Mouse (Mus musculus) neural tube, embryonic 13.5 days (tissue): ENCODE measurements at regions not wholly inside any gene's neighbourhood (a gene's known extent, or its start where the extent isn't known, plus 50 kb on each side); places are given as distances from the start of the nearest gene placed in this dataset.

Source experiments
- ATAC-seq: fragments of 200-750 bp; cut with Nextera tagmentation; 2 replicates; pipeline ENCODE4 v1.8.0; 2017; ENCODE audit warnings: low read depth, mild to moderate bottlenecking, moderate TSS enrichment, moderate library complexity
- H3K27ac ChIP-seq: fragments of 300-500 bp; sonication (generic); replicated peaks from 2 replicates; pipeline ENCODE4 v1.5.1; 2015; ENCODE audit warnings: moderate library complexity, mild to moderate bottlenecking, inconsistent platforms
- H3K27me3 ChIP-seq: fragments of 300-500 bp; sonication (generic); 2 replicates; pipeline ENCODE4 v1.6.1; 2015; ENCODE audit warnings: mild to moderate bottlenecking, inconsistent platforms
- H3K36me3 ChIP-seq: fragments of 300-500 bp; sonication (generic); 2 replicates; pipeline ENCODE4 v1.6.1; 2015; ENCODE audit warnings: mild to moderate bottlenecking, inconsistent platforms
- H3K4me1 ChIP-seq: fragments of 300-500 bp; sonication (generic); replicated peaks from 2 replicates; pipeline ENCODE4 v1.6.1; 2015; ENCODE audit warnings: inconsistent platforms
- H3K4me2 ChIP-seq: fragments of 300-500 bp; sonication (generic); 2 replicates; pipeline ENCODE4 v1.6.1; 2015; ENCODE audit warnings: inconsistent platforms, mild to moderate bottlenecking, moderate library complexity
- H3K4me3 ChIP-seq: fragments of 300-500 bp; sonication (generic); 2 replicates; pipeline ENCODE4 v1.5.1; 2015; ENCODE audit warnings: mild to moderate bottlenecking, inconsistent platforms
- H3K9ac ChIP-seq: fragments of 300-500 bp; sonication (generic); 2 replicates; pipeline ENCODE4 v1.6.1; 2015; ENCODE audit warnings: moderate library complexity, mild to moderate bottlenecking, inconsistent platforms
- H3K9me3 ChIP-seq: fragments of 300-500 bp; sonication (generic); 2 replicates; pipeline ENCODE4 v1.6.1; 2016; ENCODE audit warnings: inconsistent platforms
- WGBS: fragments of 180-500 bp; shearing (Covaris S2); methylation state at CpG from one replicate; pipeline ENCODE4 v1.1.7; 2015; 5-methylcytosine and 5-hydroxymethylcytosine counted together

DNA sequence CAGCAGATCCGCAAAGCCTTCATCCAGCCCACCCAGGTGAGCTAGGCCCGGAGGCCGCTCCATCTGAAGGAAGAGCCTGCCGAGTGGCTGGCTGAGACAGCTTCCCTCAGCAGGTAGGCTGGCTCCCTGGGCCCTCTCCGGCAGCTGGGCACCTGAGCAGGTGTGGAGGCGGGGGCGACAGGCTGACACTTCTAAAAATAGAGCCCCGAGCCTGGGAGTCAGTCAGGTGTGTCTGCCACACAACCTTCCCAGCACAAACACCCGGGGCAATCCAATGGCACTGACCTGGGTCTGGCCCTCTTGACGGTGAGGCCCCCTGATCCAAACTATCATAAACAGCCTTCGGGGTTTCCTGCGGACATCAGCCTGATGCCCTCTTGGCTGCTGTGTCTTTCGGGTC lies 58.5 kb downstream of the Zfp36l2 start:
- Histone ChIP-seq H3K27me3 (no peaks in the 10 kb centered on the region), H3K4me2 (no peak overlapping the region), H3K9ac (no peak overlapping the region), H3K9me3 (no peaks in the 10 kb centered on the region), H3K4me3 (no peak overlapping the region), H3K36me3 (no peaks in the 10 kb centered on the region), H3K27ac (no peak overlapping the region), H3K4me1 (no peaks in the 10 kb centered on the region)
- no peak for ATAC-seq
- 77% methylated on average over 13 of the region's 13 CpGs for WGBS

DNA sequence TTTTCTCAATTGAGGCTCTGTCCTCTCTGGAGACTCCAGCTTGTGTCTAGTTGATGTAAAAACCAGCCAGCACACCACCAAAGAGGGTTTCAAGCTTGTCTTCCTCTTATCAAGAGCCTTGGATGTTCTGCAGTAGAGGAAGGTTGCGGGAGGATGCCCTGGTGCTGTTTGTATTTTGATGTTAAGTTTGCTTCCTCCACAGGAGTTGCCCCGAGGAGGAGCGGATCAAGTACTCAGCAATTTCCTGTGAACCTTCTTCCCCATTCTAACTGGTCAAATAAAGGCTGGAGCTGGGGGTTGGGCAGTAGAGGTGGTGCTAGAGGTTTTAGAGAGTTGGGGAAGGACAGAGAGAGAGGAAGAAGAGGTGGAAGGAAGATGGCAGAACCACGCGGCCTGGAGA lies 59.5 kb downstream of the Zfp36l2 start:
- Histone ChIP-seq H3K27ac (no peak overlapping the region), H3K36me3 (no peaks in the 10 kb centered on the region), H3K4me2 (no peak overlapping the region), H3K4me1 (no peaks in the 10 kb centered on the region), H3K27me3 (no peaks in the 10 kb centered on the region), H3K4me3 (no peak overlapping the region), H3K9me3 (no peaks in the 10 kb centered on the region), H3K9ac (no peak overlapping the region)
- no peak for ATAC-seq
- WGBS: 88% methylated on average over 5 of the region's 5 CpGs

DNA sequence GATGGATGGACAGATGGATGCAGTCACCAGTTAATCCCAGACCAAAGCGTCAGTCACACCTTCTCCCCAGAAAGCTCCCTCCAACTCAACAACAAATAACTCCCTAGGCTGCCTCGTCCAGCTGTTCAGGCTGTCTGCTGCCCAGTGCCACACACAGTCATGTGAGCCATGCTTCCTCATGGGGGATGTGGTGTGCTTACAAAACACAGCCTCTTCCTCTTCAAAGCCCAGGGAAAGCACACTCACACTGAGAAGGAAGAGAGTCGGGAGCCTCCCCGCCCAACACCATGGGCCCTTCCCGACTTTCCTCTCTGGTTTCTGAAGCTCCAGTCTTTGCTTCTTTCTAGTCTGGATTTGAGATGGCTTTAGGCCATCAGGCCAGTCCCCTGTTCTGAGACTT lies 61.6 kb downstream of the Zfp36l2 start:
- ATAC-seq: no peak
- no peaks in the 10 kb centered on the region for H3K36me3 ChIP-seq
- H3K4me1 ChIP-seq: no peaks in the 10 kb centered on the region
- H3K4me3 ChIP-seq: no peak overlapping the region
- H3K27ac ChIP-seq: no peak overlapping the region
- WGBS: 76% methylated on average over 5 of the region's 5 CpGs
- no peak overlapping the region for H3K9ac ChIP-seq
- H3K9me3 ChIP-seq: no peaks in the 10 kb centered on the region
- H3K27me3 ChIP-seq: no peaks in the 10 kb centered on the region
- no peak overlapping the region for H3K4me2 ChIP-seq

DNA sequence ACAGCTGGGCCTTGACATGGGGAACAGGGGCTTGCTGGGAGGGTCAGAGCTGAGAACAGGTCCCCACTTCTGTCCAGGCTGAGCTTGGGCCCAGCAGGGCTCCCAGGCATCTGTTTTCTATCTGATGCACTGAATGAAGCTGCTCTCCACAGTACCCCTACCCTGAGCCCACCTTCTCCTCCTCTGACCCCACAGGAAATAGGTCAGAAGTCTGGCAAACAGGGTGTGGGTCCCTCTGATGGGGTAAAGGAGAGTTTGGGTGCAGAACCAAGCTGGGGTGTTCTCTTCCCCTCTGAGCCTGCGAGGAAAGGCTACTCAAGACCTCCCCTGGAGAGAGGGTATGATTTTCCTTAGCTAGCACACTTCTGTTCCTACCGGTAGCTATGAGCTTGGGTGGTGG lies 64.6 kb downstream of the Zfp36l2 start:
- H3K36me3 ChIP-seq: no peaks in the 10 kb centered on the region
- no peak overlapping the region for H3K4me3 ChIP-seq
- WGBS: 81% methylated on average over 2 of the region's 2 CpGs
- ATAC-seq: no peak
- H3K4me2 ChIP-seq: no peak overlapping the region
- no peaks in the 10 kb centered on the region for H3K27me3 ChIP-seq
- H3K4me1 ChIP-seq: no peaks in the 10 kb centered on the region
- H3K27ac ChIP-seq: no peak overlapping the region
- no peaks in the 10 kb centered on the region for H3K9me3 ChIP-seq
- no peak overlapping the region for H3K9ac ChIP-seq

DNA sequence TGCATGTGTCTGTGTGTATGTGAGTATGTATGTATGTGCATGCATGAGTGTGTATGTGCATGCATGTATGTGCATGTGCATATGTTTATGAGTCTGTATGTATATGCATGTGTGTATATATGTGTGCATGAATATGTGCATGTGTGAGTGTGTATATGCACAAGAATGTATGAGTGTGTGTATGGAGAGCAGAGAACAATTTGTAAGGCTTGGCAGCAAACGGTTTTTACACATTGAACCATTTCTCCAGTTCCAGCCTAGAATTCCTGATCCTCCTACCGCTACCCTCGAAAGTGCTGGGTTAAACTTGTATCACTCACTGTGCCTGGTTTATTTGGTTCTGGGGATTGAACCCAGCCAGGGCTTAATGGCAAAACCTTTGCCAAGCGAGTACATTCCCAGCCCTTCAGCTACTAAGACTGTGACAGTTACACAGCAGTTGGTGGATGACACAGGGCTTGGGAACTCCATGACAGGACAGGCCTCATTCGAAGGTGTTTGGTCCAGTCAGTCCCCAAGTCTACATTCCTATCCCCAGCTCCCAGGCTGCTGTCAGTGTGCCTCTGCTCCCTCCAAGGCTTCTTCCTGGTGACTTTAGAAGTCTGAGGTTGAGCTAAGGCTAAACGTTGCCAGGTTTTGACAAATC lies 65.1 kb downstream of the Zfp36l2 start:
- no peaks in the 10 kb centered on the region for H3K4me1 ChIP-seq
- H3K36me3 ChIP-seq: no peaks in the 10 kb centered on the region
- H3K4me3 ChIP-seq: no peak overlapping the region
- no peaks in the 10 kb centered on the region for H3K9me3 ChIP-seq
- H3K27ac ChIP-seq: no peak overlapping the region
- no peaks in the 10 kb centered on the region for H3K27me3 ChIP-seq
- no peak for ATAC-seq
- WGBS: 82% methylated on average over 6 of the region's 6 CpGs
- H3K9ac ChIP-seq: no peak overlapping the region
- no peak overlapping the region for H3K4me2 ChIP-seq

DNA sequence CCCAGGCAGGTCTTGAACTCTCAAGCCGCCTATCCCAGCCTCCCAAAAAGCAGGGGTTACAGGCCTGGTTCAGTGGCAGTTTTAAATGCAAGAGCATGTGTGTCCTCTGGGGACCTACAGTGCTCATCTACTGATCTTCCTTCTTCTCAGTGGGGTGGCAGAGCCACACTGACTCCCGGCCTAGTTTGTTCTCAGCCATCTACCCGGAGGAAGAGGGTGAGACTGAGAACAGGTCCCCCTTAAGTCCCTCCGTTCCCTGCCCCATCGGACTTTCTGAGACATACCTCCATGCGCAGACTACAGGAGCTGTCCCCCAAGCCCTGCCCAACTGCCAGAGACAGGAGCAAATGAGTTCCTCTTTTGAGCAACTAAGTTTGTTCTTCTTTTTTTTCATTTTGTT lies 66.5 kb downstream of the Zfp36l2 start:
- 78% methylated on average over 6 of the region's 6 CpGs for WGBS
- no peaks in the 10 kb centered on the region for H3K9me3 ChIP-seq
- H3K4me2 ChIP-seq: no peak overlapping the region
- H3K27ac ChIP-seq: no peak overlapping the region
- 0 out of 2 replicates have a peak, but pooled peaks cover under 1% of the 10 kb centered on the region for H3K4me1 ChIP-seq
- no peaks in the 10 kb centered on the region for H3K36me3 ChIP-seq
- no peak for ATAC-seq
- H3K27me3 ChIP-seq: no peaks in the 10 kb centered on the region
- H3K4me3 ChIP-seq: no peak overlapping the region
- no peak overlapping the region for H3K9ac ChIP-seq

DNA sequence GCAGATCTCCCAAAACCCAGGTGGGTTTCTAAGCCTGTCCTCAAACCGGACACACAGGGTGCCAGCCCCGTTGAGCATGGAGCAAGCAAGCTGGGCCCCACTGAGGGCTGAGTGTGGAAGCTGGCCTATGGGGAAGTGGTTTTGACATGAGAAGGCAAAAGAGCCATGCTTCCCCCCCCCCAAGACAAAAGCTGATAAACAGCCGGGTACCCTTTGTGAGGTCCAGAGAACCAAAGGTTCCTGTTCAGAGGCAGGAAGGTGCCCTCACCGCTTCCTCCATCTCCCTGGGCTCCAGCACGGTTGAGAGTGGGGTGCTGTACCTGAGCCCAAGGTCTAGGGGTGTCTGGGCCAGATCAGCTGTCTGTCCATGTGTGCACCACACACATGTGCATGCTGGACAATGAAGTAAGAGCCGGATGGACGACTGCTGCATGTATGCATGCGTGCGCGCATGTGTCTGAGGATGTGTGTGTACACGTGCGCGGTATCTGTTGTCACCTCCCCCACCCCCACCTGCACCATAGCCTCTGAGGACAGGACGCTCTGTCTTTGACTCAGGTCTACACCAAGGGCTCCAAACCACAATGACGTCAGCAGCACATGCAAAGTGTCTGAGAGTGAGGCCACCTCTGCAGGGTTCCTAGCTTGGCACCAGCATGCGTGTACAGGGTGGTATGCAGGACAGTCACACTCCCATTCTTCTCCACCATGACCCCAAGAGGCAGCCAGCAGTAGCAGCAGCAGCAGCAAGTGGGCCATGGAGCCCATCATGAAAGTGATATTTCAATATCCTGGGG lies 68.3 kb downstream of the Zfp36l2 start:
- H3K9ac ChIP-seq: no peak overlapping the region
- no peaks in the 10 kb centered on the region for H3K27me3 ChIP-seq
- no peak overlapping the region for H3K4me3 ChIP-seq
- H3K9me3 ChIP-seq: no peaks in the 10 kb centered on the region
- no peak for ATAC-seq
- H3K27ac ChIP-seq: no peak overlapping the region
- no peaks in the 10 kb centered on the region for H3K36me3 ChIP-seq
- H3K4me1 ChIP-seq: peaks cover 6% of the 10 kb centered on the region; the same call in 1 of the 2 replicates
- H3K4me2 ChIP-seq: no peak overlapping the region
- 92% methylated on average over 16 of the region's 16 CpGs for WGBS

DNA sequence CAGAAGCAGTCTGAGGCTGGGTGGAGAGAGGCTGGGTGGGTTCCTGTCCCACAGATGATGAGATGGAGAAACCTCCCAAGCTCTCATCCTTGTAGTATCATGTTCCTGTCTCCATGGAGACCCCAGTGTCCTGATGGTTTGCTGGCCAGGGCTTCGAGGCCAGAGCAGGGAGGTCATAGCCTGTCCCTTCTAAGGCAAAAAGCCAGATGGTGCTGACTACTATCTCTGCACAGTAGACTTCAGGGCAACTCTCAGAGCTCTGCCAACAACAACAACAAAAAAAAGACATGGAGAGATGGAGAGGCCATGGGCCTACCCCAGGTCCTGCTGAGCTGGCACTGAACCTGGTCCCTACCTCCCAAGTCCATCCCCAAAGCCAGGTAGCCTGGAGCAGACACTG lies 69.0 kb downstream of the Zfp36l2 start:
- H3K4me3 ChIP-seq: no peak overlapping the region
- H3K9me3 ChIP-seq: no peaks in the 10 kb centered on the region
- peaks cover 6% of the 10 kb centered on the region; the same call in 1 of the 2 replicates for H3K4me1 ChIP-seq
- 46% methylated on average over 1 of the region's 1 CpGs for WGBS
- ATAC-seq: no peak
- H3K27ac ChIP-seq: no peak overlapping the region
- H3K9ac ChIP-seq: no peak overlapping the region
- H3K27me3 ChIP-seq: no peaks in the 10 kb centered on the region
- H3K36me3 ChIP-seq: no peaks in the 10 kb centered on the region
- no peak overlapping the region for H3K4me2 ChIP-seq

DNA sequence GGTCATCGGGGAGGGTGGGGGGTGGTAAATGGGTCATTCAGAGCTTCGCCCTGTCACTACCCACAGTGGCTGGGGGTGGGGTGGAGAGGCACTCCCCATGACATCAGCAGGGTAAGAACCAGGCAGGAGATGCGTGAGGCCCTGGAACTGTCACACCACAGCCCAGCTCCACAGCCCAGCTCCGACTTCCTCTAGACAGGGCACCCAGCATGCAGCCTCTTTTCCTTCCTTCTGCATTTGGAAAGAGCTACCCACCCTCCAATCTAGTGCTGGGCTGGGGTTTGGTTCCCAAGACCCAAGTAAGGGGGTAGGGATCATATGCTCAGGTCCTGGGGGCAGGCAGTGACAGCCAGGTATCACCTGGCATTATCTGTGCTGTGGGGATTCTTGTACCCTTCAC lies 69.5 kb downstream of the Zfp36l2 start:
- Histone ChIP-seq H3K4me1 (peaks cover 6% of the 10 kb centered on the region; the same call in 1 of the 2 replicates), H3K9me3 (no peaks in the 10 kb centered on the region), H3K36me3 (no peaks in the 10 kb centered on the region), H3K4me3 (no peak overlapping the region), H3K27me3 (no peaks in the 10 kb centered on the region), H3K9ac (no peak overlapping the region), H3K27ac (no peak overlapping the region), H3K4me2 (no peak overlapping the region)
- ATAC-seq: no peak
- 80% methylated on average over 4 of the region's 4 CpGs for WGBS

DNA sequence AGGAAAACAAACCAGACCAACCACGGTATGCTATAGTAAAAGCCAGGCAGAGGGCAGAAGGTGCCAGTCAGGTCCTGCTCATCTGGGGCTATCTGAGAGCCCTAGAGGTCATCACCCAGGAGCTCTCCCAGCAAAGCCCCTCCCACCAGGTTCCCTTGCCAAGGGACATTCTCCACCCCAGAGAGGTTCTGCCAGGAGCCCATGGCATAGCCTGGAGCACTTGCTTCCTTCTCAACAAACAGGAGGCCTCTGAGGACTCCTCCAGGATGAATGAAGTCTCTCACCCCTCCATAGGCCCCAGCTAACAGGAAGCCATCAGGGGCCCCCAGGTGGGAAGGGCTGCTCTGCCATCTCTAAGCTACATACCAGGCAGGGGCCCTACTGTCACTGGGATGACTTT lies 70.0 kb downstream of the Zfp36l2 start:
- 83% methylated on average over 1 of the region's 1 CpGs for WGBS
- no peak overlapping the region for H3K9ac ChIP-seq
- no peak overlapping the region for H3K27ac ChIP-seq
- H3K4me1 ChIP-seq: peaks cover 7% of the 10 kb centered on the region; the same call in 1 of the 2 replicates
- no peaks in the 10 kb centered on the region for H3K27me3 ChIP-seq
- no peak overlapping the region for H3K4me3 ChIP-seq
- no peaks in the 10 kb centered on the region for H3K9me3 ChIP-seq
- no peak overlapping the region for H3K4me2 ChIP-seq
- ATAC-seq: no peak
- no peaks in the 10 kb centered on the region for H3K36me3 ChIP-seq

DNA sequence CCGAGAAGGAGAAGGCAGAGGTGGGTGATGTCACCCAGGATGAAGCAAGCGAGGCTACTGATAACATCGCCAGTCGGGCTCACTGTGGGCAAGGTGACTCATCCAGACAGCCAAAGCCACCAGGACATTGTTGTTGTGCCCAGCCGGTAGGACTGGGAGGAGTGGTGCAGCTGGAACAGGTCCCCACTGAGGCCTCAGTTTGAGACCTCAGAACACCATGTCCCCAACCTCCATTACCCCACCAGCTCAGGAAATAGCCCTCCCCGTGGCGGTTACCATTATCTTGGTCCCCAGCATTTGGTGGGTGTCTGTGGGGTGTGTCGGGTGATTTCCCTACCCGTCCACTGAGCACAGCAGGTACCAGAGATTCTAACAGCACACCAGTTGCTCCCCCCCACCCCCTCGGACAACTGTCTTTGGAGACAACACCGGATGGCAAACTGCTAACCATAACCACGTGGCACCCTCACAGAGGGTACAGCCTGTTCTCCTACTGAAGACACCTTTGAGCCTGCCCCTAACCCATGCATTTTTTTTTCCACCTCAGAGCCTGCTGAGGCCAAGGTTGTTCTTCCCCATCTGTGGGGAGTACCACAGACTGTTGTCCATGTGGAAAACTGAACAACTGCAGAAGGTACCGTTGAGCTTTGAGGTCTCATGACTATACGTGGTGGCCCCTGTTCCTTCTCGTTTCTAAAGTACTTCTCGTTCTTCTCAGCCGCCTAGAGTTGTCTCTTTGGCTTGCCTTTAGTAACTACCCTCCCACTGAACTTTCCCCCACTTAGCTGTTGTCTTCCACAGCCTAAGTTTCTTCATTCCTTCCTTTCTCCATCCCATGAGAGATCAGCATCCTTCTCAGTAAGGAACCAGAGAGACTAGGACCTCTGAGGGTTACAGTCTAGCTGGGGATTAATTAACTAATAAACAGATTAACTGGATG lies 71.1 kb downstream of the Zfp36l2 start:
- no peak overlapping the region for H3K27ac ChIP-seq
- no peak overlapping the region for H3K4me3 ChIP-seq

DNA sequence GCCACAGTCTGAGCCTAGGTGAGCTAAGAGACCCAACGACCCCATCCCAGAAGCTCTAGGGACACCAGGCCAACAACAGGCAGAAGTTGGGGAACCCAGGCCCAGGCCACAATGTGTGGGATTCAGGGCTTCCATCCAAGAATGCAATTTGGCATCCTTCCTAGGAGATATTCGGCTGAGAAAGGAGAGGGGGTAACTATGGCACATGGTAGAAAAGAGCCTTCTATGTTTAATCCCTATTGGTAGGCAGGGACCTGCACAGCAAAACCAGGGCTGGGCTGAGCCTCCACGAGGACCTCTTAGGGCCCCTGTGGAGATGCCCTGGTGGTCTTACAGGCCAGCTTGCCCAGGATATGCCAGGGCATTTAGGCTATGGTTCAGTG lies 71.8 kb downstream of the Zfp36l2 start:
- Histone ChIP-seq H3K9me3 (no peaks in the 10 kb centered on the region), H3K27me3 (no peaks in the 10 kb centered on the region), H3K4me2 (no peak overlapping the region), H3K4me3 (no peak overlapping the region), H3K9ac (no peak overlapping the region), H3K4me1 (peaks cover 17% of the 10 kb centered on the region), H3K27ac (no peak overlapping the region), H3K36me3 (no peaks in the 10 kb centered on the region)
- 73% methylated on average over 3 of the region's 3 CpGs for WGBS
- ATAC-seq: no peak

More for the DNA sequence above, 71.1 kb downstream of the Zfp36l2 start:
- no peaks in the 10 kb centered on the region for H3K27me3 ChIP-seq
- 89% methylated on average over 17 of the region's 17 CpGs for WGBS
- ATAC-seq: no peak
- no peak overlapping the region for H3K9ac ChIP-seq
- peaks cover 17% of the 10 kb centered on the region for H3K4me1 ChIP-seq
- H3K36me3 ChIP-seq: no peaks in the 10 kb centered on the region
- no peak overlapping the region for H3K4me2 ChIP-seq
- no peaks in the 10 kb centered on the region for H3K9me3 ChIP-seq
